Mouse (Mus musculus) midbrain, embryonic 16.5 days (tissue): ENCODE measurements around the gene Rhod. TPM values are rescaled to one million over a fixed set of nuclear protein-coding genes. Genes with fewer than 3 reads are reported as not detected.

Experiments
- ATAC-seq: fragments of 200-750 bp; cut with Nextera tagmentation; 2 replicates; pipeline ENCODE4 v1.8.0; 2017; ENCODE audit warnings: moderate TSS enrichment
- H3K27ac ChIP-seq: fragments of 300-500 bp; sonication (generic); 2 replicates; pipeline ENCODE4 v1.5.1; 2014; ENCODE audit warnings: mild to moderate bottlenecking, low read length, mixed read lengths
- H3K27me3 ChIP-seq: fragments of 300-500 bp; sonication (generic); 2 replicates; pipeline ENCODE4 v1.6.1; 2014; ENCODE audit warnings: low read depth, low read length, mixed read lengths; ENCODE audit not compliant: control insufficient read depth, insufficient read depth
- H3K36me3 ChIP-seq: fragments of 300-500 bp; sonication (generic); 2 replicates; pipeline ENCODE4 v1.6.1; 2014; ENCODE audit warnings: mild to moderate bottlenecking, low read length, moderate library complexity, mixed read lengths; ENCODE audit not compliant: control insufficient read depth, insufficient read depth
- H3K4me1 ChIP-seq: fragments of 300-500 bp; sonication (generic); 2 replicates; pipeline ENCODE4 v1.6.1; 2014; ENCODE audit warnings: mild to moderate bottlenecking, low read length, mixed read lengths; ENCODE audit not compliant: control insufficient read depth, insufficient read depth
- H3K4me2 ChIP-seq: fragments of 300-500 bp; sonication (generic); 2 replicates; pipeline ENCODE4 v1.6.1; 2014; ENCODE audit warnings: mild to moderate bottlenecking, low read length, mixed read lengths
- H3K4me3 ChIP-seq: fragments of 300-500 bp; sonication (generic); 2 replicates; pipeline ENCODE4 v1.5.1; 2014; ENCODE audit warnings: low read depth, mild to moderate bottlenecking, low read length, moderate library complexity, mixed read lengths
- H3K9ac ChIP-seq: fragments of 300-500 bp; sonication (generic); 2 replicates; pipeline ENCODE4 v1.6.1; 2014; ENCODE audit warnings: low read depth, low read length, mixed read lengths
- H3K9me3 ChIP-seq: fragments of 300-500 bp; sonication (generic); replicated peaks from 2 replicates; pipeline ENCODE4 v1.6.1; 2014; ENCODE audit warnings: mild to moderate bottlenecking, low read length, mixed read lengths; ENCODE audit not compliant: control insufficient read depth, poor library complexity, severe bottlenecking
- WGBS: fragments of 180-500 bp; shearing (Covaris S2); extraction: QIAGEN DNeasy Blood & Tissue Kit; methylation state at CpG from one replicate; pipeline ENCODE4 v1.1.7; 2014; 5-methylcytosine and 5-hydroxymethylcytosine counted together
- polyA plus RNA-seq: library from polyadenylated mRNA; unstranded; fragments of >200 nt; fragmentation: Nextera tagmentation; extraction: Ambion mirVana; gene quantifications from 2 replicates; pipeline ENCODE4 v1.2.1, GENCODE M21; 2015

Rhod gene
- polyA plus RNA-seq, 1 experiment from 2014 or later: 3.9 TPM

DNA sequence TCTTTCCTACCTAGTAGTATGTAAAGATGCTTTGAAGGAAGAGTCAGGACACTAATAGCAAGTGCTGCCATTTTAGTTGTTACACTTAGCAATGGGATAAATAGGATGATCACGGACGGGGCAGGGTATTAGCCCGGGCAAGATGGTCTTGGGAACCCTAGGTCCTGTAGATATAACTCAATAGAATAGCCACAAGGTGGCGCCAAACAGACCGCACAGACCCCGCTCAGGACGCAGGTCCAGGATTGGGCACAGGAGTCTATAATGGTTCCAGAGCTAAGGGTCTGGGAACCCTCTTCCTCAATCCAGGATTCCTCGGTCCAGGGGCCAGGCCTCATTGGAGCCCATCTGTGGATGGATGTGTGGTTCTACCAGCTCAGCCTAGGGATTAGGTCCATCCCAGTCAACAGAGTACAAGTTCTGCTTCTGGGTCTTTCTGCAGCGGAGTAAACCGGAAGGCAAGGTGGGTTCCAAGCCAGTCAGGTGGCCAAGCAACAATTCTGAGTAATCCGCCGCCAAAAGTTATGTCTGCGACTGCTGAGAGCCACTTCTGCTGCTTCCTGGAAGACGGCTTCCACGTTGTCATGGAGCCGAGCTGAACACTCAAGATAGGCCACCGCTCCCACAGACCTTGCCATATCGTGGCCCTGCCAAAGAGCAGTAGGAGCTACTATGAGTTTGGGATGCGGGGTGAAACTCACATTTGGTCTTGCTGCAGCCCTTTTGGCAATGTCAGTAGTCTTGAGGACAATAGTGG lies 13.4 kb downstream of the Rhod start:
- H3K9ac ChIP-seq: no peak overlapping the region
- H3K27me3 ChIP-seq: no peaks in the 10 kb centered on the region
- H3K4me3 ChIP-seq: no peak overlapping the region
- no peak overlapping the region for H3K27ac ChIP-seq
- H3K9me3 ChIP-seq: no peaks in the 10 kb centered on the region
- 75% methylated on average over 19 of the region's 19 CpGs for WGBS
- no peak overlapping the region for H3K4me2 ChIP-seq
- no peaks in the 10 kb centered on the region for H3K36me3 ChIP-seq
- H3K4me1 ChIP-seq: no peaks in the 10 kb centered on the region
- no peak for ATAC-seq

DNA sequence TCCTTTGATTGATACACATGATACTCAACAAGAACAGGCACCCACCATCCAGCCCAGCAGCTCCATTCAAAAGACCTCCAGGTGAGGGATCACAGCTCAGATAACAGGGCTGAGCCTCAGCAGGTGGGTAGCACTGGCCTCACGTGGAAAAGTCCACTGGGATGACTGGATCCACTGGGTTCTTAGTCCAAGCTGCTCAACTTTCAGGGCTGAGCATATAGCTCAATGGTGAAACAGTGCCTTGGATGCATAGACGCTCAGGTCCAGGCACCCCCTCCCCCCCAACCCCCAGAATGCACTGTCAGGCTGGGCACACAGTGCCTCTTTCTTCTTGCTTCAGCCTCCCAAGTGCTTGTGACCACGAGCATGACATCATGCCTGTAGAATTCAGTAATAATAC lies 16.2 kb downstream of the Rhod start:
- Histone ChIP-seq H3K4me2 (no peak overlapping the region), H3K9me3 (no peaks in the 10 kb centered on the region), H3K27me3 (no peaks in the 10 kb centered on the region), H3K4me1 (no peaks in the 10 kb centered on the region), H3K4me3 (no peak overlapping the region), H3K36me3 (no peaks in the 10 kb centered on the region), H3K27ac (no peak overlapping the region), H3K9ac (no peak overlapping the region)
- no peak for ATAC-seq
- WGBS: 60% methylated on average over 3 of the region's 3 CpGs

DNA sequence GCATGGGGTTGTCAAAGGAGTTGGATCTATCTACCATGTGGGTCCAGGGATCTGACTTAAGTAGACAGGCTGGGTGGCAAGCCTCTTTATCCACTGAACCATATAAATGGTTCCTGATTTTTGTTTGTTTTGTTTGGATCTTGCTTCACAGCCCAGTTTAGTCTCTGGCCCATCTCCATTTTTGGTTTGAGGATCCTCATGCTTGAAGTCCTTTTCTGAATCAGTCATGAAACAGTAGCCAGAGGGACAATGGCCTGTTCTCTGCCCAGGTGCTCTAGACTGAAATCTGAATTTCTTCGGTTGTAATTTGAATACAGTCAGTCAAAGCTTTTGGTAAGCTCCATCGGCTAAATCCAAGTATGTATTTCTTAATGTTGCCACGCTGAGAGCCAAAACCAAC lies 16.7 kb downstream of the Rhod start:
- Histone ChIP-seq H3K4me3 (no peak overlapping the region), H3K4me1 (no peaks in the 10 kb centered on the region), H3K9me3 (no peaks in the 10 kb centered on the region), H3K27ac (no peak overlapping the region), H3K36me3 (no peaks in the 10 kb centered on the region), H3K4me2 (no peak overlapping the region), H3K9ac (no peak overlapping the region), H3K27me3 (no peaks in the 10 kb centered on the region)
- ATAC-seq: no peak
- 93% methylated on average over 3 of the region's 3 CpGs for WGBS

DNA sequence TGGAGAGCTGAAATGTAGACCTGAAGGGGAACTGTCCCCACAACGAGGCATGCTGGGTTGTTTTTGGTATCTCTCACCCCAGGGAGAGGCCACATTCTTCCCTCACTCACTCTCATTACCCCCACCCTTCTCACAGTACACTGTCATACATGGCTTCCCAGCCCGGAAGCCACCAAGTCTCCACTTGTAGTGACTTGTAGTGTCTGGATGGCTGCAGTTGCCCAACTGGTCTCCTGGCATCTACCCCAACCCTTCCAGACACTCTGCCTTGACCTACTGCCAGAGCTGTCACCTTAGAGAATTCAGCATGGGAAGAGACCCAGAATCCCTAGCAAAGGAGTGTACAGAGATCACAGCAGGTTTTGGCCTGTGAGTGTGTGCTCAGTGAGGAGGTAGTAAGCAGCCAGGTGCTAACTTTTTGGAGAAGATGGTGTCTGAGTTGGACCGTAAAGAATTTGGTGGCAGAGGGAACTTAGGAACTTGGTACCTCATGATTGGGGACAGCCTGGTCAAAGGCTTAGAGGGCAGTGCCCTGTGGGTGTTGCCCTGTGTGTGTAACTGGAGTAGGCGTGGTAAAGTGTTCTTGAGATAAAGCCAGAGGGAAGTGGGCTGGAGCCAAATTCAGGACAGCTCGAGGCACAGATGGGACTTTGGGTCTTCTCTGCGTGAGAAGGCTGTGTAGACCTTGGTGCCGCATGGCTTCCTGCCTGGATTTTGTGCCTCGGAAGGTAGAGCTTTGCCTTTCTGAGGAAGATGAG lies 18.9 kb downstream of the Rhod start:
- Histone ChIP-seq H3K4me3 (no peak overlapping the region), H3K4me2 (no peak overlapping the region), H3K36me3 (no peaks in the 10 kb centered on the region), H3K9ac (no peak overlapping the region), H3K27me3 (no peaks in the 10 kb centered on the region), H3K27ac (no peak overlapping the region), H3K9me3 (no peaks in the 10 kb centered on the region), H3K4me1 (no peaks in the 10 kb centered on the region)
- 90% methylated on average over 8 of the region's 8 CpGs for WGBS
- no peak for ATAC-seq

DNA sequence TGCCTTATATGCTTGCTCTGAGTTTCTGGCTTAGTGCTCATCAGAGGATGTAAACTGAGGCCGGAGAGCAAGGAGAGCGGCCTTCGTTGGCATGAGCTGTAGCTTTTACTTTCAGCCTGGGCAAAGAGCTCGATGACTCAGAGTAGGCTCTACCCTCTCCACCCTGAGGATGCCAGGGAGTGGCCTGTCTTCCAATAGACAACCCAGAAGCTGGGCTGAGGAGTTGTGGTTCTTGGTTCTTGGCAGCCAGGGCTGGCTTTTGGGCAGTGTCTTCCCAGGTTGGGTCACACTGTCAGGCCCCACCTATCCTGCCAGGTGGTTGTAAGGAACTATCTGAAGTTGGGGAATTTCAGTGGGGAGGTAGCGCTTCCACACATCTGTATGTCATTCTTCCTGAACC lies 19.5 kb downstream of the Rhod start:
- H3K36me3 ChIP-seq: no peaks in the 10 kb centered on the region
- H3K27ac ChIP-seq: no peak overlapping the region
- H3K4me3 ChIP-seq: no peak overlapping the region
- no peaks in the 10 kb centered on the region for H3K9me3 ChIP-seq
- WGBS: 96% methylated on average over 5 of the region's 5 CpGs
- no peaks in the 10 kb centered on the region for H3K27me3 ChIP-seq
- ATAC-seq: no peak
- no peak overlapping the region for H3K9ac ChIP-seq
- no peaks in the 10 kb centered on the region for H3K4me1 ChIP-seq
- H3K4me2 ChIP-seq: no peak overlapping the region

DNA sequence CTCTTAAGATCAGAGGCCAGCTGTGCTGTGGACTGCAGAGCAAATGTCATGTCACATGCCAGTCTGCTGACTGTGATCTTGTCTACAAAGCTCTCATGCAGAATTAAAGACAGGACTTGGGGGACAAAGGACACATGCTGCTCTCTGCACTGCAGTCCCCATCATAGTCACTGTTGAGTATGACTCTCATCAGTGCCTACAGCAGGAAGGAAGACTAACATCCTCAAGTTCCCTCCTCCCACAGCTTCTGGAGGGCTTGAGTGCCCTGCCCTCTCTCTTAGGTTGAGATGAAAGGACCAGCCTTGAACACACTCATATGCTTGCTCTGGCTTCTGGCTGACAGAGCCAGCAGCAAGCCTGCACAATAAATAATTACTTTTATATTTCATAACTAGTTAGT lies 21.5 kb downstream of the Rhod start:
- Histone ChIP-seq H3K36me3 (no peaks in the 10 kb centered on the region), H3K27ac (no peak overlapping the region), H3K4me1 (no peaks in the 10 kb centered on the region), H3K9me3 (no peaks in the 10 kb centered on the region), H3K4me3 (no peak overlapping the region), H3K9ac (no peak overlapping the region), H3K4me2 (no peak overlapping the region), H3K27me3 (no peaks in the 10 kb centered on the region)
- ATAC-seq: no peak

DNA sequence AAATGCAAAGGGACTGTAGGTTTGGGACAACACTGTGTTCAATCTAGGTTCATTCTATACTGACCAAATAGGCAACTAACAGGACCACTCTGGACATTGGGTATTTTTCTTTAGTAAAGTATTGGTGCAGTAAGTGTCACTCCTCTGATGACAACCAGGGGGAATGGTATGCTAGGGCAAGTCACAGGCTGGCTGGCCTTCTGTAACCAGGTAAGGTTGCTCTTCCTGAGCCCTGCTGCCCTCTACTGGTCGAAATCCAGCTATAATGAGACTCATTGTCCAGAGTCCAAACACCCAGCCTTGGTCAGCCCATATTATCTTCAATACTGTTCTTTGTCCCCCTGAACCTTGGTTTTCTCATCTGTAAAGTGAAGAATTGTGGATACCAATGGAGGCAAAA lies 22.0 kb downstream of the Rhod start:
- Histone ChIP-seq H3K27ac (no peak overlapping the region), H3K4me3 (no peak overlapping the region), H3K36me3 (no peaks in the 10 kb centered on the region), H3K9me3 (no peaks in the 10 kb centered on the region), H3K4me1 (no peaks in the 10 kb centered on the region), H3K9ac (no peak overlapping the region), H3K4me2 (no peak overlapping the region), H3K27me3 (no peaks in the 10 kb centered on the region)
- WGBS: 0% methylated on average over 1 of the region's 1 CpGs
- no peak for ATAC-seq

DNA sequence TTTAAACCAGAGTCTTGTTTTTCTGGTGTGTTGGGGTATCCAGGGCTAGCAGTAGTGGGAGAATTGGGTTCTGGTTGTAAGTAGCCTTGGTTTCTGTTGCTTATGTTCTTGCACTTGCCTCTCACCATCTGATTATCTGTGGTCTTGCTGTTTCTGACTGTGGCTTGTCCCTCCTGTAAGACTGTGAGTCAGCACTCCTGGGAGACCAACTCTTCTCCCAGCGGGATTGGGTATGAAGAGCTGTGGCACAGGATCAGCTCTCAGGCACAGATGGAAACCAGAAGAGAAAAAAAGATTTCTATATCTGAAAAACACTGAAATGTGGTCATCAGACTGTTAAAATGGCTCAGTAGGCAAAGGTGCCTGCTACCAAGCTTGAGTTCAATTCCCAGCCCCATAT lies 24.6 kb downstream of the Rhod start:
- Histone ChIP-seq H3K36me3 (no peaks in the 10 kb centered on the region), H3K27ac (no peak overlapping the region), H3K9me3 (no peaks in the 10 kb centered on the region), H3K27me3 (no peaks in the 10 kb centered on the region), H3K4me1 (no peaks in the 10 kb centered on the region), H3K4me2 (no peak overlapping the region), H3K9ac (no peak overlapping the region), H3K4me3 (no peak overlapping the region)
- no peak for ATAC-seq
- 71% methylated on average over 1 of the region's 1 CpGs for WGBS

DNA sequence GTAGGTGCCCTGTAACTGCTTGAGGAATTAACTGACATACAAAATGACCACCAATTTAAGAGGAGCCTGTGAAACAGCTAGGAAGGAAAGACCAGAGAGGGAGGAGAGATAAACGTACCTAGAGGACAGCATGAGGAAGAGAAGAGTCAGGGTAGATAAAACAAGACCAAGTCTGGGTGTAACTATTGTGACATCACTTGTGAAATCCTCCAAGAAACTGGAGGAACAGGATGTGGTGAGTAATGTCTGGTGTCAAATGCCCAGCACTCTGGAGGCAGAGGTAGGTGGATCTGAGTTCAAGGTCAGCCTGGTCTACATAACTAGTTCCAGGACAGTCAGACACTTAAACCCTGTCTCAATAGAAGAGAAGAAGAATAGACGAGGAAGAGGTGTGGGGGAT lies 30.2 kb downstream of the Rhod start:
- no peaks in the 10 kb centered on the region for H3K27me3 ChIP-seq
- H3K9me3 ChIP-seq: no peaks in the 10 kb centered on the region
- no peaks in the 10 kb centered on the region for H3K36me3 ChIP-seq
- H3K4me3 ChIP-seq: no peak overlapping the region
- H3K27ac ChIP-seq: no peak overlapping the region
- no peak overlapping the region for H3K4me2 ChIP-seq
- 69% methylated on average over 2 of the region's 2 CpGs for WGBS
- H3K9ac ChIP-seq: no peak overlapping the region
- no peaks in the 10 kb centered on the region for H3K4me1 ChIP-seq
- ATAC-seq: no peak
